Mouse (Mus musculus) lung, postnatal 0 days (tissue): Measurements from ENCODE around the gene Gstm1.

Experiments used
- CTCF ChIP-seq: IDR thresholded peaks from 2 replicates; pipeline ENCODE4 v1.5.1; 2016; ENCODE audit warnings: antibody characterized with exemption, mild to moderate bottlenecking
- EP300 ChIP-seq: IDR thresholded peaks from 2 replicates; pipeline ENCODE4 v1.6.1; 2016; ENCODE audit warnings: antibody characterized with exemption, mild to moderate bottlenecking, control low read depth

- no peak for TF ChIP-seq CTCF
- TF ChIP-seq EP300, result no peak
Observed at GRCm38 (mm10) chr3:107983771-107984170, 34.0 kb downstream of the Gstm1 start.
